Mouse (Mus musculus) liver, adult (tissue): ENCODE results near the gene Nr2c1.

Experiments
- GATA4 ChIP-seq: IDR thresholded peaks from 2 replicates; pipeline ENCODE4 v1.6.1; 2014; ENCODE audit warnings: mild to moderate bottlenecking, low read length; ENCODE audit not compliant: insufficient replicate concordance

Gene Nr2c1

DNA sequence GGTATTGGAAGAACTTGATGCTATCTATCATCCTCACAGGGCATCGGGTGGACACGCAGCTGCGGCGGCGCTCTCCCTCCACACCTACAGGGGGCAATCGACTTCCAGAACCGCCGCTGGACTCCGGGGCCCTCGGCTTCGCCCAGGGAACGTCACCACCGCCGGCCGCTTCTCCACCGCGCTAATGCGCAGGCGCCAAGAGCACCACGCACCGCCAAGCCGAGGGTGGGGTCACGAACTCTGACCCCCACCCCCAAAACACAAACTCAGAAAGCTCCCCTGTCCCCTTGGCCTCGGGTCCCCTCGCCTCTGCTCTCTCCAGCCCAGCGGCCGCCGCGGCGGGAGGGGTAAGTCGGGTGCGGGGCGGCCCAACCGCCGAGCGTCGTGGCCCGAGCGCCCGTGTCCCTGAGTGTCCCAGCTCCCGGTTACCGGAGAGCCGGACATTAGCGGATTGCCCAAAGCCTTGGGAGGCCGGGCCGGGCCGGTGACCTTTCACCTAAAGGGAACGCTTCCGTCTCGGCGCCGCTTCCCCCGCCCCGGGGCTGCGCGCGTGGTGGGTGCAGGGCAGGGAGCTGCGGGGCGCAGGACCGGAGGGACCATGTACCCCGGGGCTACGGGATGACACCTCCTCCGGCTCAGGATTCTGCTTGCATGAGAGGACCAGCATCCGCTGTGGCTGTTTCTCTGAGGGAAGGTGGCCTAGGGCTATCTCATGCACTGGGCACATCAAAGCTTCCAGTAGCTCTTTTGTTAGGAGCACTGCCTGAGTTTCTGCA, at the start of gene Nr2c1:
TSS of gene Nr2c1 (plus strand) at position 268 of the 776 bp plus-strand sequence.
- TF ChIP-seq GATA4 = peak; percentile 38; the same call in 1 of the 2 replicates

DNA sequence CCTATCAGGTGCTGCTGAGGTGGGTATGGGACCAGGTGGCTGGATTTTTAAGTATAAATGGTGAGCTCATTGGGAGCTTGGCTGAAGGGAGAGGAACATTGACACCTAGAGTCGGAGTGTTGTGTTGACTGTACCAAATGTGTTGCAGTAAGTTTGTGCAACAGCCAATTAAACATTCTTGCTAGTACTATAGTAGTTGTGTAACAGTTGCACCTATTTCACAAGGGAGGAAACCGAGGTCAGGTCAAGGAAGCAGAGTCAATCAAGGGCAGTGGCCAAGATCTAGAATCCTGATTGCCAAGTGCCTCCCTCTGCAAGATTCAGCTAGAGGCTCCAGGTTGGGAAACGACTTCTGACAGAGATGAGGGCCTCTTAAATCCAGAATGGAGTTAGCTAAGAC, 49.7 kb upstream of the Nr2c1 start:
- TF ChIP-seq GATA4 = peak; percentile 73; the same call in 1 of the 2 replicates

- no peak for TF ChIP-seq GATA4
These were observed 42.3 kb upstream of the Nr2c1 start for GRCm38 (mm10) chr10:94105498-94105897.

DNA sequence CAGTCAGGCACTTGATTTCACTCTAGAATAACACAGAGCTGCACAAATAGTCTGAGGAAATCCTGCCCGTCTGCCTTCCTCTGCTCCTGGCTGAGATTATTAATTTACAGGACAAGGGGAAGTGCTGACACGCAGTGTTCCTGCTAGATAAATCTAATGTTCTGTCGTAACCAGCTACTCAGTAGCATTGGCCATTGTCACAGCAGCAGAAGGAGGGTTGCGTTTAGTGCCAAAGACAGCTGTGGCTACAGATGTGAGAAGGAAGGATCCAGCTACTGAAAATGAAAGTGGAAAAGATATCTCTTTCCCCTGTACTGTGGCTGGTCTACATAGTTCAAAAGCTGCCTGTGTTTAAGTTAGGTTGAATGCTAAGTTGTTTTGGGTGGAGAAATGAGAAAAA, 40.7 kb upstream of the Nr2c1 start:
- TF ChIP-seq GATA4 = peak; percentile 86; the same call in 1 of the 2 replicates

DNA sequence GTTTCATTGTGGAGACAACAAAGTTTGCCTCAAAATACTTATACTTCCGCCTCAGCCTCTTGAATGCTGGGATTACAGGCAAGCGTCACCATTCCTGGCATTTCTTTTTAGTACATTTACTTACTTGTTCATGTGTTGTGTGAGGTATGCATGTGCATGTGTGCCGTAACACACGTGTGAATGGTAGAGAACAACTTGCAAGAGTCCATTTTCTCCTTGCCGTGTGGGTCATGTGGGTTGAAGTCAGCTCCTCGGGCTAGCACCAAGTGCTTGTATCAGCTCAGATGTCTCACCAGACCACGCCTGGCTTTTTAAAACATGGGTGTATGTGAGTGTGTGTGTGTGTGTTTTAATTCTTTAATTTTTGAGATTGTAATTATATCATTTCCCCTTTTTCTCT, 40.2 kb upstream of the Nr2c1 start:
- no peak for TF ChIP-seq GATA4

DNA sequence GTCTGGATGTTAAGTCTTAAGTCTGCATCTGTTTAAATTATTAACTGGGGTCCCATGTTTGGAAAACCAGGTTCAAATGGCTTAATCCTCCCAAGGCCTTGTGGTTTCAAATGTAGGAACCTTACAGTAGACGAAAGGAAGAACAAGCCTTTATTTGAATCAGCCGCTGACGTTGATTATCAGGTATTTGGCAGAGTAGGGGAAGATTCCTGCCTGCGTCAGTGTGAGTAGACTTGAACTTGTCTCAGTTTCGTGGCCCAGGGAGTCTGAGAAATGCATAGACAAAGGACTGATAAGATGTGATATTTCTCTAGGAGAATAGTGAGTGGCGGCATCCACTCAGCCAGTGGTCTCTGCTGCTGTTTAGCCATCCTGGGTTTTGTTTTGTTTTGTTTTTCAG, 39.0 kb upstream of the Nr2c1 start:
- TF ChIP-seq GATA4 = no peak

GRCm38 (mm10) chr10:94110834-94111754, 36.7 kb upstream of the Nr2c1 start:
- no peak for TF ChIP-seq GATA4

GRCm38 (mm10) chr10:94112207-94112606, 35.6 kb upstream of the Nr2c1 start:
- TF ChIP-seq GATA4 = no peak

DNA sequence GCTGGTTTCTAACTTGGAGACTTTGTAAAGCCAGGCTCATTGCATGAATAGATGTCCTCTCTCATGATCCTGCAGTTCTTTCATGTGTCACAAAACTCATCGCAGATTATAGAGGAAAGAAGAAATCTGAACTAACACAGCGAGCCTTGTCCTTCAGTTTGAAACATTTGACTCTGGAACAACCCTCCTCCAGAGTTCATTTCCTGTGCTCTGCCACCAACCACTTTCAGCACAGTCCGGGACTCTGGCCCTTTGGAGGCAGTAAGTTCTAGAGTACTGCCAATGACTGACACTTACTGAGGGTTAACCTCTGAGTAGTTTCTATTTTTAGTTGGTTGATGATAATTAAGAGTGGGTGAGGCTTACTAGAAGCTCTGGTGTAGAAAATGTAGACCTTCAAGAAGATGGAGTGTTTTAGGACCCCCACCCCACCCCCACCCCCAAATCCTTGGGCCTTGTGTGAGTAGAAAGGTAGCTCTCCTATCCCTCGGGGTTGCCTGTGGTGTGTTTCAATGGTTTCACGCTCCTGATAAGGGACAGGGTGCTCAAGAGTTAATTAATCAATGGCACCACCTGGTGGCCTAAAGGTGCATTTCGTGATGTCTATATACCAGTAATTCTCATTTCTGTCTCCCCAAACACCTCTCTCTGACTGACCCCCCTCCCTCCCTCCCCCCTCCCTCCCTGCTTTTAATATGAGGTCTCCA, 31.8 kb upstream of the Nr2c1 start:
- TF ChIP-seq GATA4 = peak; percentile 66; the same call in 1 of the 2 replicates

DNA sequence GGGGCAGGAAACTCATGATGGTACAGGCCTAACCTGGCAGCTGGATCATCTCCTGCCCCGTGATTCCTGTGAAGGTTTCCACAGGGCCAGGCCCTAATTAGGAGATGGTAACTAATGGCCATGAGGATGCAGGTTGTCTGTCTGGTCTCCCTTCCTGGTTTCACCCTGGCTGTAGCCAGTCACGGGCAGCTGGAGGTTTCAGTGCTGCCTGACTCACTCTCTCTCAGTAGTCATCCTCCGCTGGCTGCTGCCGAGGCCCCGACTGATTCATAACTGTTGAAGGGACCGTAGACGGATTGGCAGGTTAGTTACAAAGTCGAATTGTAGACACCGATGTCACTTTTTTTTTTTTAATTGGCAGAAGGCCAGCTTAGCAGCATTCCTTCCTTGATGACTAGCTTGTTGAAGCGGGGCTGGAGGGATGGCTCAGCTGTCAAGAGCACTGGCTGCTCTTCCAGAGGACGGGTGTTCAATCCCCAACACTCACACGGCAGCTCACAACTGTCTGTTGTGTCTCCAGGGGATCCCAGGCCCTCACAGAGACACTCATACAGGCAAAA, 31.0 kb upstream of the Nr2c1 start:
- no peak for TF ChIP-seq GATA4

GRCm38 (mm10) chr10:94117916-94118315, 29.9 kb upstream of the Nr2c1 start:
- TF ChIP-seq GATA4 = no peak

DNA sequence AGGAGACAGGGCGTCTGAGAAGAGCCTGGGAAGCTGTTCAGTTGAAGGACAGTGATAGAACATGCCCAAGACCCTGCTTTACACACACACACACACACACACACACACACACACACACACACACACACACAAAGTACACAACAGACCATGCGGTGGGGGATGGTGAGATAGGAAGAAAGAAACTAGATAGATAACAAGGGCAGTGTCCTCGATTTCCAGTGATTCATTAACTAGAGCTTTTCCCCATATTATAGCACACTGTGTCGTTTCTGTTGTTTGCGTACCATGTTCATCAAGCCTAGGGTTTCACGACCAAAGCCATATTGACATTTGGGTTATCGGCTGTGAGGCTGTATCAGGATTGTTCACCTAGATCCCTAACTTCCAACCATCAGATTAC, 28.8 kb upstream of the Nr2c1 start:
- TF ChIP-seq GATA4 = peak; percentile 87

DNA sequence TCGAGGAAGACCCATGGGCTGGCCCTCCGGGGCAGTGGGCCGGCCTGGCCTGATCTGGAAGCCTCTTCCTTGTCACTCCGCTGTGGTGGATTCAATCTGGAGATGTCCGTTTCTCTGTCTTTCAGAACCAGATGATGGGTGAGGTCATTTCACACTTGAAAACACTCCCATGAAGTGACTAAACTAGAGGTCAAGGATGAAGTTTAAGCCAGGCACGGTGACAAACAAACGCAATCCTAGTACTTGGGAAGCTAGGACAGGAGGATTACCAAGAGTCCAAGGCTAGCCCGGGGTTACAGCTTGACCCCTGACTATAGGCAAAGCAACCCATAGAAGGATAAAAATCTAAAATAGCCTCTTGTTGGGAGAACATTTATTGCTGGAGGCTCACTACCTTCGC, 27.1 kb upstream of the Nr2c1 start:
- no peak for TF ChIP-seq GATA4

- no peak for TF ChIP-seq GATA4
These were observed 25.2 kb upstream of the Nr2c1 start for GRCm38 (mm10) chr10:94122595-94122994.

- no peak for TF ChIP-seq GATA4
These were observed 24.2 kb upstream of the Nr2c1 start for GRCm38 (mm10) chr10:94123581-94123980.
